Mouse (Mus musculus): ENCODE data around the gene Dennd1a. TPM values are rescaled to one million over a fixed set of nuclear protein-coding genes. Genes with fewer than 3 reads are reported as not detected.

Dennd1a gene
- 17.1 and 21.7 TPM in 2 replicates for polyA plus RNA-seq (2012; rRNA removed)

GRCm38 (mm10) chr2:38286733-38287551, at the start of gene Dennd1a:
Gene Dennd1a, minus strand, starts transcription at chr2:38287390.

DNA sequence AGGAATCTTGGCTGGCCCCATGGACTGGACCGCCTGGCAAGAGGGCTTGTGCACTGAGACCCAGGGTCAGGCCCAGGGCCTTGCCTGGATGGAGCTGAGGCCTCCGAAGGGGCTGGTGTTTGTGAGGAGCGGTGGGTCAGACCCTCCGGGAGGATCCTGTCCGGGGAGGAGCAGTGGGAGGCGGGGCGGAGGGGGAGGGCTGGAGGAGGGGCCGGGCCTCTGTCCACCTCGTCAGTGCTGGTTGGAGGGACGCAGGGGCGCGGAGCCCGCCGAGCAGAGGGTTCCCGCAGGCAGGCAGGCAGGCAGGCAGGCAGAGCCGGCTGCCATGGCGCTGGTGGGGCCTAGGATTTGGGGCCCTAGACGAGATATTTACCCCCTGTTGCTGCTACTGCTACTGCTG, 511.2 kb downstream of the Dennd1a start, which contains the start of gene Crb2:
Gene Crb2 (plus strand): TSS at position 234 of the 400 bp plus-strand sequence.

Other genes with a start within 250 kb of the Dennd1a start
- gene Lhx2, start 51.9 kb upstream of the Dennd1a start, polyA plus RNA-seq (2012; rRNA removed) = 113 and 176 TPM in 2 replicates
- 47.2 and 55.9 TPM in 2 replicates for gene Nek6, start 224.3 kb upstream of the Dennd1a start, polyA plus RNA-seq (2012; rRNA removed)

Data from central nervous system, embryonic 11.5 days (tissue).